Mouse (Mus musculus) kidney, adult 10 weeks (tissue): Measurements from ENCODE around the gene Tln2. TPM values are rescaled to one million over a fixed set of nuclear protein-coding genes. Genes with fewer than 3 reads are reported as not detected.

Experiments
- polyA plus RNA-seq: library from polyadenylated mRNA; stranded (reverse); fragments of 350-450 nt; fragmentation: Illumina TruSeq; extraction: RNeasy Lipid Tissue Mini Kit (QIAGEN cat#74804); gene quantifications from one replicate; pipeline ENCODE4 v1.2.3, GENCODE M21; 2014; ENCODE audit warnings: low read depth, low replicate concordance

Gene Tln2
- 12.5 TPM for polyA plus RNA-seq

DNA sequence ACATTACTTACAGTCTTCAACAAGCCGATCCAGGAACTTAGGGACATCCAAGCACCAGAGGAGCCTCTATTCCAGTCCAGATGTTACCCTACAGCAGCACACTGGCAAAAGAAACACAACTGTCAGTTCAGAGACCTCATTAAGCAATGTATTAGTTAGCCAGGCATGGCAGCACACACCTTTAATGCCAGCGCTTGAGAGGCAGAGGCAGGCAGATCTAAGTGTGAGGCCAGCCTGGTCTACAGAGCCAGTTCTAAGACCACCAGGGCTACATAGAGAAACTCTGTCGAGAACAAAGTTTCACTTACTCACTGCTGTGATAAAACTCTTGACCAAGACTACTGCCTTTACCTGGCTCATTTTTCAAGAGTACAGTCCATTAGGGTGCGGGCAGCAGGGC is at the start of gene Tln2:
Gene Tln2 (minus strand): TSS at position 101 of the 400 bp plus-strand sequence.

Other genes with a start within 250 kb of the Tln2 start
- gene C2cd4b, start 199.7 kb upstream of the Tln2 start, polyA plus RNA-seq: not detected